Mouse (Mus musculus): ENCODE measurements around the gene Fads6.
A peak's percentile ranks its signal among the peaks of the same experiment; 100 is the strongest.

Gene Fads6

GRCm38 (mm10) chr11:115297214-115297826 lies at the start of gene Fads6:
Gene Fads6, minus strand, starts transcription at chr11:115297663.
- peak; percentile 49 for DNase-seq (ENCODE audit: extremely low read depth, low read depth)

GRCm38 (mm10) chr11:115345515-115345914 lies 48.1 kb upstream of the Fads6 start:
- no peak for DNase-seq (ENCODE audit: extremely low read depth, low read depth)

- DNase-seq (ENCODE audit: extremely low read depth, low read depth): no peak
Observed at GRCm38 (mm10) chr11:115344967-115345366, 47.5 kb upstream of the Fads6 start.

GRCm38 (mm10) chr11:115341866-115342265 lies 44.4 kb upstream of the Fads6 start:
- DNase-seq (ENCODE audit: extremely low read depth, low read depth): no peak

GRCm38 (mm10) chr11:115341246-115341645 lies 43.8 kb upstream of the Fads6 start:
- DNase-seq (ENCODE audit: extremely low read depth, low read depth): no peak

GRCm38 (mm10) chr11:115337826-115338225 lies 40.4 kb upstream of the Fads6 start:
- no peak for DNase-seq (ENCODE audit: extremely low read depth, low read depth)

- no peak for DNase-seq (ENCODE audit: extremely low read depth, low read depth)
Observed at GRCm38 (mm10) chr11:115337350-115337749, 39.9 kb upstream of the Fads6 start.

GRCm38 (mm10) chr11:115336115-115336514 lies 38.7 kb upstream of the Fads6 start:
- no peak for DNase-seq (ENCODE audit: extremely low read depth, low read depth)

- no peak for DNase-seq (ENCODE audit: extremely low read depth, low read depth)
Observed at GRCm38 (mm10) chr11:115335223-115335622, 37.8 kb upstream of the Fads6 start.

- DNase-seq (ENCODE audit: extremely low read depth, low read depth): no peak
Observed at GRCm38 (mm10) chr11:115334531-115334930, 37.1 kb upstream of the Fads6 start, which contains the start of gene Otop3. Gene Otop3, plus strand, starts transcription at chr11:115334731.

- DNase-seq (ENCODE audit: extremely low read depth, low read depth): no peak
Observed at GRCm38 (mm10) chr11:115329339-115329738, 31.9 kb upstream of the Fads6 start.

- no peak for DNase-seq (ENCODE audit: extremely low read depth, low read depth)
Observed at GRCm38 (mm10) chr11:115326730-115327129, 29.3 kb upstream of the Fads6 start.

GRCm38 (mm10) chr11:115323354-115323753 lies 25.9 kb upstream of the Fads6 start:
- no peak for DNase-seq (ENCODE audit: extremely low read depth, low read depth)

- DNase-seq (ENCODE audit: extremely low read depth, low read depth): no peak
Observed at GRCm38 (mm10) chr11:115321906-115322693, 24.6 kb upstream of the Fads6 start, which contains the start of gene Ush1g. Gene Ush1g, minus strand, starts transcription at chr11:115322041.

- DNase-seq (ENCODE audit: extremely low read depth, low read depth): no peak
Observed at GRCm38 (mm10) chr11:115319704-115320383, 22.4 kb upstream of the Fads6 start.

- DNase-seq (ENCODE audit: extremely low read depth, low read depth): no peak
Observed at GRCm38 (mm10) chr11:115318245-115319027, 21.0 kb upstream of the Fads6 start.

- DNase-seq (ENCODE audit: extremely low read depth, low read depth): no peak
Observed at GRCm38 (mm10) chr11:115317204-115317603, 19.7 kb upstream of the Fads6 start.

GRCm38 (mm10) chr11:115314249-115314648 lies 16.8 kb upstream of the Fads6 start:
- no peak for DNase-seq (ENCODE audit: extremely low read depth, low read depth)

GRCm38 (mm10) chr11:115308781-115309180 lies 11.3 kb upstream of the Fads6 start:
- DNase-seq (ENCODE audit: extremely low read depth, low read depth): no peak

GRCm38 (mm10) chr11:115306863-115307262 lies 9.4 kb upstream of the Fads6 start, which contains the start of gene Otop2:
Gene Otop2, plus strand, starts transcription at chr11:115307163.
- DNase-seq (ENCODE audit: extremely low read depth, low read depth): no peak

GRCm38 (mm10) chr11:115303167-115303566 lies 5.7 kb upstream of the Fads6 start:
- DNase-seq (ENCODE audit: extremely low read depth, low read depth): no peak
